Mouse (Mus musculus) erythroblast, adult 5-6 weeks (primary cell): ENCODE data around the gene Btn2a2. TPM values are rescaled to one million over a fixed set of nuclear protein-coding genes. Genes with fewer than 3 reads are reported as not detected.
A peak's percentile ranks its signal among the peaks of the same experiment; 100 is the strongest.

Experiments
- ATAC-seq: replicated peaks from 2 replicates; pipeline ENCODE4 v1.8.0; 2016; ENCODE audit warnings: moderate number of reproducible peaks, mild to moderate bottlenecking, moderate TSS enrichment, inconsistent platforms; ENCODE audit not compliant: poor library complexity, low FRiP score, severe bottlenecking
- total RNA-seq, 2 experiments: library from RNA; stranded (forward) in 1 of 2; stranded (reverse) in 1 of 2; fragments of 150-400 nt in 1 of 2; fragments of 200-764, 138-1000 nt in 1 of 2; gene quantifications; 2 replicates each; pipeline versions ENCODE4 v1.2.3 to v1.2.4; 2015 to 2017; ENCODE audit warnings: low replicate concordance in 2 of 2

Gene Btn2a2
- total RNA-seq, 2 experiments from 2014 or later = not detected

- peak; percentile 79 for ATAC-seq
Measured at GRCm38 (mm10) chr13:23459264-23459846, 29.3 kb downstream of the Btn2a2 start.

GRCm38 (mm10) chr13:23453926-23454325, 34.7 kb downstream of the Btn2a2 start:
- ATAC-seq = no peak

GRCm38 (mm10) chr13:23453362-23453862, 35.2 kb downstream of the Btn2a2 start:
- ATAC-seq = peak; percentile 79

GRCm38 (mm10) chr13:23450398-23450797, 38.3 kb downstream of the Btn2a2 start:
- peak; percentile 26 for ATAC-seq

- no peak for ATAC-seq
Measured at GRCm38 (mm10) chr13:23449235-23450095, 39.2 kb downstream of the Btn2a2 start.

GRCm38 (mm10) chr13:23448758-23449157, 39.9 kb downstream of the Btn2a2 start:
- no peak for ATAC-seq

GRCm38 (mm10) chr13:23446498-23446952, 42.1 kb downstream of the Btn2a2 start:
- peak; percentile 56 for ATAC-seq

- peak; percentile 81 for ATAC-seq
Measured at GRCm38 (mm10) chr13:23445561-23446320, 42.9 kb downstream of the Btn2a2 start.

GRCm38 (mm10) chr13:23445156-23445555, 43.5 kb downstream of the Btn2a2 start:
- ATAC-seq = no peak

GRCm38 (mm10) chr13:23444451-23444850, 44.2 kb downstream of the Btn2a2 start:
- ATAC-seq = no peak

GRCm38 (mm10) chr13:23439901-23440300, 48.8 kb downstream of the Btn2a2 start:
- no peak for ATAC-seq

- 0 out of 2 replicates have a peak, but pooled peaks have one; percentile 35 for ATAC-seq
Measured at GRCm38 (mm10) chr13:23438521-23438920, 50.1 kb downstream of the Btn2a2 start.

GRCm38 (mm10) chr13:23437908-23438307, 50.7 kb downstream of the Btn2a2 start:
- peak; percentile 51 for ATAC-seq

GRCm38 (mm10) chr13:23436861-23437822, 51.5 kb downstream of the Btn2a2 start:
- ATAC-seq = peak; percentile 55

- ATAC-seq = no peak
Measured at GRCm38 (mm10) chr13:23436231-23436661, 52.4 kb downstream of the Btn2a2 start.

GRCm38 (mm10) chr13:23435676-23436075, 53.0 kb downstream of the Btn2a2 start:
- no peak for ATAC-seq

- ATAC-seq = no peak
Measured at GRCm38 (mm10) chr13:23435241-23435640, 53.4 kb downstream of the Btn2a2 start.

GRCm38 (mm10) chr13:23434426-23434825, 54.2 kb downstream of the Btn2a2 start:
- ATAC-seq = no peak

GRCm38 (mm10) chr13:23433801-23434200, 54.9 kb downstream of the Btn2a2 start:
- no peak for ATAC-seq
